Mouse (Mus musculus): Measurements from ENCODE around the gene 5730409E04Rik. TPM values are rescaled to one million over a fixed set of nuclear protein-coding genes. Genes with fewer than 3 reads are reported as not detected.

5730409E04Rik gene
- total RNA-seq, 4 experiments from 2014 or later = 23.3 to 32.6 (median 27.5) TPM

DNA sequence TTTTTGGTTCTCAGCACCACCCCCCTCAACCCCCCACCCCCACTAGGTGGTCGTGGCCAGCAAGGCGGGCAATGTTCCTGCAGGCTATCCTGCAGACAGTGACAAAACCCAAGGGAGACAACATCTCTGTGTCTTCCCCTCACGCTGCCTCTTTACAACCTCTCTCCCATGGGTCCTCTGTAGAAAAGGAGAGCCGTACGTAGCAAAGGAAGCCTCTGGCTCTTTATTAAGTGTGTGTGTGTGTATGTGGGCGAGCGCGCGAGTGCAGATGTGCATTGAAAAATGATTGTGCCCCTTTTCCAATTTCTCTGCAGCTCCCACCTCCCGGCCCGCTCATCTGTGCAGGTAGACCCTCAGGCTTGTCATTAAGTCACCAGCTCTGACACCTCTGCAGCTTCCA lies 26.7 kb downstream of the 5730409E04Rik start:
- no peak for DNase-seq (ENCODE audit: low spot score in 2 of 2)

DNA sequence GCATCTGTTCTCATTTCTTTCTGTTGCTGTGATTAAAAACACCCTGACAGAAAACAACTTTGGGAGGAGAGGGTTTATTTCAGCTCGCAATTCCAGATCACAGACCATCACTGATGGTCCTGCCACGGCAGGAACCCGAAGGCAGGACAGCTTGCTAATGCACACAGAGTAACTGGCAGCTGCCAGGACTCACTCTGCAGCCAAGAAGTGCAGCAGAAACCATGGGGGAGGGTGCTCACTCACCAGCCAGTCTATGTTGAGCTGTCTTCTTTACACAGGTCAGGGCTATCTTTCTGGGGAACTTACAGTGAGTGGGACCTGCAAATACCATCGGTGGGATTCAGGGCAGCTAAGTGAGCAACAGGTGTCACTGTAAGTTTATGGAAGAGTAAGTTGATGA lies 27.8 kb downstream of the 5730409E04Rik start:
- no peak for DNase-seq (ENCODE audit: low spot score in 2 of 2)

DNA sequence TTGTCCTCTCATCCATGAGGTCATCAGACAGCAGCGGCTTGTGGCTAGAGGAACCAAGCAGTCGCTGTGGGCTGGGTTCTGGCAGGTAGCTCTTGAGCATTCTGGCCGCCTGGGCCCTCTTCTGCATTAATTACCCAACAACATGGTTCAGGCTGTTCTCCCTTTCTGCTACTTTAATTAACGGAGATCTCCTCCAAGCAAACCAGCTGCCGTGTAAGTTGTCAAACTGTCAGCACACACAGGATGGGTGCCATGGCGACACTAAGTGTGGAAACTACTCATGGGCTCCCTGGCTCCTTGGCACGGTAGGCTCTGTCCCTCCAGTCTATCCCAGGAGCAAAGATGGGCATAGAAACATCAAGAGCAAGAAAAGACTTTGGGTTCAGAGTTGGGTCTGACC lies 29.7 kb downstream of the 5730409E04Rik start:
- DNase-seq (ENCODE audit: low spot score in 2 of 2) = peak in 1 of 2 experiments; percentile 11

- no peak for DNase-seq (ENCODE audit: low spot score in 2 of 2)
Measured at GRCm38 (mm10) chr4:126641901-126642300, 32.3 kb downstream of the 5730409E04Rik start.

GRCm38 (mm10) chr4:126643815-126644214 lies 34.2 kb downstream of the 5730409E04Rik start:
- DNase-seq (ENCODE audit: low spot score in 2 of 2) = no peak

DNA sequence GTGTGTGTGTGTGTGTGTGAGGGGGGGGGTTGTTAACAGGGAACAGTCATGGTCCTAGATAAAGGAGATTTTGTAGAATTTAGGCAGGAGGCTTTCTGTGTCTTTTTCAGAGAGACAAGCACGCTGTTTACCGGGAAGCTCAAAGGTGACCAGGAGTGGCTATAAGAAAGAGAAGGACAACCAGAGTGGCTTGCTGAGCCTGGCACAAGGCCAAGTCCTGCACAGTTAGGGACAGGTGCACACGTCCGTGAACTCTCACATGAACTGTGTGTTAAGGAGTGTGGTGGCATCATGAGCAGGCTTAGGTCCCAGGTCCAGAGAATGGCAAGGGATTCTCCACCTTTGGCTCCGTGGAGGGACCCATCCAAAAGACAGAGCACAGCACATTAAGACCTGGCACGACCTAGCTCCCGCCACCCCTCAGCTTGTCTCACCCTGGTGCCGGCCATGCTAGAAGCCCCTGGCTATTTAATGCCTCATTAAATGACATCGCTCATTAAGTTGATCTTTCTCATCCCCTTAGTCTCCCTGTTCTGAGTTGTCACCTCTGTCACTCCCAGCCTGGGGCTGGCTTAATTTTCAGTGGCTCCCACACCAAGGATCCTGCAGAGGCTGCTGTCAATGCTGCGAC lies 34.8 kb downstream of the 5730409E04Rik start:
- no peak for DNase-seq (ENCODE audit: low spot score in 2 of 2)

- no peak for DNase-seq (ENCODE audit: low spot score in 2 of 2)
Measured at GRCm38 (mm10) chr4:126647996-126648910, 38.6 kb downstream of the 5730409E04Rik start.

DNA sequence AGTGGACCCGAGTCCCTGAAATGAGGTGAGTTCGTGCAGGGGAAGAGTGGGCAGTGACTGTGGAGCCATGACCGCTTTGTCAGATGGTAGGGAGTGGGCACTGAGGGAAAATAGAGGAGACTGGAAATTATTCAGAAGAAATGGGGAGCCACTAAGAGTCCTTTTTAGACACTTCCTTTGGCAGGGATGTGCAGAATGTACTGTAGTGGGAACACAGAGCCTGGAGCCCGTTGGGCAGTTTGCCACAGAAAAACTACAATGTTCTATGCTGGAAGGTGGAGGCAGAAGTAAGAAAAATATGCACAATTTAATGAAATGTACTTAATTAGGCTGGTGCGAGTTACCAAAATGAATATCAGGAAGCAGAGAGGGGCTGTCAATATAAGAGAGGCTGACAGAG lies 43.5 kb downstream of the 5730409E04Rik start:
- no peak for DNase-seq (ENCODE audit: low spot score in 2 of 2)

GRCm38 (mm10) chr4:126655356-126655755 lies 45.7 kb downstream of the 5730409E04Rik start:
- DNase-seq (ENCODE audit: low spot score in 2 of 2) = no peak

DNA sequence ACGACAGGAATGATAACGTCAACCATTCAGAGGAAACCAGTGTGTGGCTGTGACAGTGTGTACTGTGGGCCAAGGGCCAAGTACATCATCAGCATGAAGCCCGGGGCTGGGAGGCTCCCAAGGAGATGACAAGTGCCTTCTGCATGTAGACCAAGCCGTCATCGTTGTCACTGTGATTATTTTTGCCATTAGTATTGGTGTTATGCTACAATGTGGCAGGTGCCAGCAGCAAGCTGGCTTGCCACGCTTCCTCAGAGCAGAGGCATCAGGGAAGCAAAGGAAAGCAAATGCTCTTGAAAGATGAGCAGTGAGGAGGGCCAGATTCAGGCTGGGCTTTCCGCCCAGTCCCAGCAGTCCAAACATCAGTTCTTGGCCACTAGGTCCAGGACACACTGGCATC lies 51.6 kb downstream of the 5730409E04Rik start:
- no peak for DNase-seq (ENCODE audit: low spot score in 2 of 2)

Small RNAs within 50 kb of the gene (microRNA-seq; reads per million reads assigned to microRNA genes)
- not detected for gene Mir7119

Other genes starting within 250 kb of the 5730409E04Rik start
- 10 to 100 TPM in 1 of 4 experiments, 1 to 10 TPM in 3; 6.8 to 11.5 (median 8.0) TPM for gene Ago3, start 180.3 kb upstream of the 5730409E04Rik start, total RNA-seq (2022)
- 1 to 10 TPM; 5.1 to 6.8 (median 6.0) TPM for gene Ago1, start 141.2 kb upstream of the 5730409E04Rik start, total RNA-seq (2022)
- 1 to 10 TPM; 4.8 to 6.6 (median 5.5) TPM for gene Ago4, start 76.3 kb upstream of the 5730409E04Rik start, total RNA-seq (2022)
- gene Clspn, start 52.9 kb upstream of the 5730409E04Rik start, total RNA-seq (2022) = under 1 TPM in 1 of 4 experiments, not detected in 3; 0.10 TPM
- 10 to 100 TPM; 71.8 to 91.6 (median 87.9) TPM for gene Psmb2, start 67.8 kb downstream of the 5730409E04Rik start, total RNA-seq (2022)
- not detected for gene Tfap2e, start 126.4 kb downstream of the 5730409E04Rik start, total RNA-seq (2022)
- 10 to 100 TPM; 13.8 to 15.2 (median 14.6) TPM for gene Ncdn, start 143.6 kb downstream of the 5730409E04Rik start, total RNA-seq (2022)
- gene AU040320, start 143.7 kb downstream of the 5730409E04Rik start, total RNA-seq (2022) = 10 to 100 TPM; 28.2 to 37.7 (median 33.6) TPM

Measured in gastrocnemius, adult 8-10 months (tissue).